Mouse (Mus musculus): ENCODE results near the gene Hck. TPM values are rescaled to one million over a fixed set of nuclear protein-coding genes. Genes with fewer than 3 reads are reported as not detected.

The Hck gene
- total RNA-seq, 1 experiment from 2014 or later = 1.9 TPM

Other genes with a start within 250 kb of the Hck start
- gene Mylk2, start 197.1 kb upstream of the Hck start, total RNA-seq (2021) = not detected in 2 replicates
- gene Foxs1, start 175.3 kb upstream of the Hck start, total RNA-seq (2021) = 2.1 and 2.9 TPM in 2 replicates
- gene Dusp15, start 156.8 kb upstream of the Hck start, total RNA-seq (2021) = 1.0 and 4.9 TPM in 2 replicates
- gene Ttll9, start 146.0 kb upstream of the Hck start, total RNA-seq (2021) = not detected in 2 replicates
- gene Pdrg1, start 93.0 kb upstream of the Hck start, total RNA-seq (2021) = 163 and 187 TPM in 2 replicates
- 0.57 and 1.4 TPM in 2 replicates for gene Xkr7, start 76.6 kb upstream of the Hck start, total RNA-seq (2021)
- gene Ccm2l, start 42.5 kb upstream of the Hck start, total RNA-seq (2021) = 13.6 and 16.0 TPM in 2 replicates
- gene Tm9sf4, start 52.8 kb downstream of the Hck start, total RNA-seq (2021) = 112 and 119 TPM in 2 replicates
- 2.5 and 3.9 TPM in 2 replicates for gene Tspyl3, start 117.0 kb downstream of the Hck start, total RNA-seq (2021)
- 10.7 and 12.0 TPM in 2 replicates for gene Plagl2, start 133.0 kb downstream of the Hck start, total RNA-seq (2021)
- gene Pofut1, start 133.1 kb downstream of the Hck start, total RNA-seq (2021) = 53.1 and 64.1 TPM in 2 replicates
- 31.8 and 34.4 TPM in 2 replicates for gene Kif3b, start 182.9 kb downstream of the Hck start, total RNA-seq (2021)
- gene Asxl1, start 237.4 kb downstream of the Hck start, total RNA-seq (2021) = 32.4 and 38.4 TPM in 2 replicates